Mouse (Mus musculus): ENCODE data around the gene Tbx10. TPM values are rescaled to one million over a fixed set of nuclear protein-coding genes. Genes with fewer than 3 reads are reported as not detected.
"Not testable (repeated sequence)": the region's sequence is repeated elsewhere in the genome, so short reads cannot be mapped to it uniquely, and the experiment has no call there.

The Tbx10 gene
- polyA plus RNA-seq, 1 experiment from 2014 or later: 0.88 TPM

- Histone ChIP-seq H3K4me1 (replicated peaks) (peaks cover 23% of the 10 kb centered on the region), H3K9me3 (no peaks in the 10 kb centered on the region), H3K27ac (peak within 1 kb of the TSS; percentile 93), H3K36me3 (peaks cover 12% of the 10 kb centered on the region), H3K27me3 (ENCODE audit: insufficient read depth, poor library complexity, severe bottlenecking) (no peaks in the 10 kb centered on the region), H3K4me3 (peak within 1 kb of the TSS; percentile 64)
- under 1% methylated on average over 26 of the region's 26 CpGs for WGBS
- DNase-seq (ENCODE audit: low spot score): peak; percentile 83
Observed at GRCm38 (mm10) chr19:4037788-4038232, 45.3 kb downstream of the Tbx10 start, which contains the start of gene Gstp1. Gene Gstp1 (minus strand): TSS chr19:4037985.

GRCm38 (mm10) chr19:4040941-4041340 lies 48.4 kb downstream of the Tbx10 start:
- 86% methylated on average over 5 of the region's 5 CpGs for WGBS
- H3K9me3 ChIP-seq; H3K36me3 ChIP-seq; H3K27me3 ChIP-seq (ENCODE audit: insufficient read depth, poor library complexity, severe bottlenecking); DNase-seq (ENCODE audit: low spot score); H3K27ac ChIP-seq; H3K4me3 ChIP-seq: not testable (repeated sequence)
- peaks cover 24% of the 10 kb centered on the region for H3K4me1 ChIP-seq (replicated peaks)

- not testable (repeated sequence) for H3K36me3 ChIP-seq; DNase-seq (ENCODE audit: low spot score); H3K27ac ChIP-seq; H3K4me3 ChIP-seq; H3K27me3 ChIP-seq (ENCODE audit: insufficient read depth, poor library complexity, severe bottlenecking); H3K9me3 ChIP-seq
- WGBS: 72% methylated on average over 4 of the region's 4 CpGs
- peaks cover 19% of the 10 kb centered on the region for H3K4me1 ChIP-seq (replicated peaks)
Observed at GRCm38 (mm10) chr19:4041500-4041899, 48.9 kb downstream of the Tbx10 start.

GRCm38 (mm10) chr19:4042124-4042523 lies 49.6 kb downstream of the Tbx10 start:
- DNase-seq (ENCODE audit: low spot score): no peak
- Histone ChIP-seq H3K4me1 (replicated peaks) (peaks cover 15% of the 10 kb centered on the region), H3K36me3 (no peaks in the 10 kb centered on the region), H3K27ac (no peak overlapping the region), H3K4me3 (no peak overlapping the region), H3K27me3 (ENCODE audit: insufficient read depth, poor library complexity, severe bottlenecking) (no peaks in the 10 kb centered on the region), H3K9me3 (no peaks in the 10 kb centered on the region)
- WGBS: 79% methylated on average over 14 of the region's 14 CpGs

GRCm38 (mm10) chr19:4044109-4044508 lies 51.6 kb downstream of the Tbx10 start:
- H3K27ac ChIP-seq; H3K4me3 ChIP-seq; H3K4me1 ChIP-seq (replicated peaks); H3K36me3 ChIP-seq; DNase-seq (ENCODE audit: low spot score); H3K9me3 ChIP-seq; H3K27me3 ChIP-seq (ENCODE audit: insufficient read depth, poor library complexity, severe bottlenecking): not testable (repeated sequence)
- 91% methylated on average over 5 of the region's 5 CpGs for WGBS

GRCm38 (mm10) chr19:4045966-4046865 lies 53.7 kb downstream of the Tbx10 start, which contains the start of gene Gstp2:
Gene Gstp2 (minus strand): TSS chr19:4046023.
- Histone ChIP-seq H3K36me3 (no peaks in the 10 kb centered on the region), H3K27me3 (ENCODE audit: insufficient read depth, poor library complexity, severe bottlenecking) (no peaks in the 10 kb centered on the region)
- 58% methylated on average over 16 of the region's 16 CpGs for WGBS

GRCm38 (mm10) chr19:4046866-4047254 lies 54.3 kb downstream of the Tbx10 start:
- Histone ChIP-seq H3K9me3 (no peaks in the 10 kb centered on the region), H3K4me1 (replicated peaks) (0 out of 2 replicates have a peak, but pooled peaks cover 2% of the 10 kb centered on the region), H3K27ac (no peak overlapping the region), H3K4me3 (no peak overlapping the region), H3K36me3 (no peaks in the 10 kb centered on the region), H3K27me3 (ENCODE audit: insufficient read depth, poor library complexity, severe bottlenecking) (no peaks in the 10 kb centered on the region)
- 84% methylated on average over 8 of the region's 8 CpGs for WGBS
- DNase-seq (ENCODE audit: low spot score): no peak

More at GRCm38 (mm10) chr19:4045966-4046865, 53.7 kb downstream of the Tbx10 start, which contains the start of gene Gstp2:
- Histone ChIP-seq H3K4me3 (no peak within 1 kb of the TSS), H3K9me3 (no peaks in the 10 kb centered on the region), H3K4me1 (replicated peaks) (0 out of 2 replicates have a peak, but pooled peaks cover 2% of the 10 kb centered on the region), H3K27ac (no peak within 1 kb of the TSS)
- DNase-seq (ENCODE audit: low spot score): peak; percentile 19

GRCm38 (mm10) chr19:4047859-4048258 lies 55.3 kb downstream of the Tbx10 start:
- Histone ChIP-seq H3K27ac (no peak overlapping the region), H3K4me3 (no peak overlapping the region), H3K9me3 (no peaks in the 10 kb centered on the region), H3K4me1 (replicated peaks) (0 out of 2 replicates have a peak, but pooled peaks cover 2% of the 10 kb centered on the region), H3K27me3 (ENCODE audit: insufficient read depth, poor library complexity, severe bottlenecking) (no peaks in the 10 kb centered on the region), H3K36me3 (no peaks in the 10 kb centered on the region)
- WGBS: 16% methylated on average over 4 of the region's 4 CpGs
- peak; percentile 75 for DNase-seq (ENCODE audit: low spot score)

GRCm38 (mm10) chr19:4049069-4049468 lies 56.5 kb downstream of the Tbx10 start:
- DNase-seq (ENCODE audit: low spot score); H3K4me3 ChIP-seq; H3K27ac ChIP-seq; H3K27me3 ChIP-seq (ENCODE audit: insufficient read depth, poor library complexity, severe bottlenecking); H3K36me3 ChIP-seq; H3K9me3 ChIP-seq; H3K4me1 ChIP-seq (replicated peaks): not testable (repeated sequence)
- WGBS: 77% methylated on average over 5 of the region's 5 CpGs

Other genes starting within 250 kb of the Tbx10 start
- gene Kmt5b, start 225.3 kb upstream of the Tbx10 start, polyA plus RNA-seq (2016; fragmentation: Nextera tagmentation; extraction: Ambion mirVana): 30.6 and 37.1 TPM in 2 replicates
- gene Chka, start 141.0 kb upstream of the Tbx10 start, polyA plus RNA-seq (2016; fragmentation: Nextera tagmentation; extraction: Ambion mirVana): 57.5 and 59.9 TPM in 2 replicates
- gene Tcirg1, start 85.6 kb upstream of the Tbx10 start, polyA plus RNA-seq (2016; fragmentation: Nextera tagmentation; extraction: Ambion mirVana): 21.6 and 21.9 TPM in 2 replicates
- gene Ndufs8, start 80.0 kb upstream of the Tbx10 start, polyA plus RNA-seq (2016; fragmentation: Nextera tagmentation; extraction: Ambion mirVana): 241 and 279 TPM in 2 replicates
- 0.71 and 0.81 TPM in 2 replicates for gene Aldh3b1, start 62.9 kb upstream of the Tbx10 start, polyA plus RNA-seq (2016; fragmentation: Nextera tagmentation; extraction: Ambion mirVana)
- 6.3 and 8.8 TPM in 2 replicates for gene Unc93b1, start 57.6 kb upstream of the Tbx10 start, polyA plus RNA-seq (2016; fragmentation: Nextera tagmentation; extraction: Ambion mirVana)
- gene Aldh3b3, start 34.1 kb upstream of the Tbx10 start, polyA plus RNA-seq (2016; fragmentation: Nextera tagmentation; extraction: Ambion mirVana): not detected in 2 replicates
- 0.91 and 2.0 TPM in 2 replicates for gene Aldh3b2, start 20.4 kb upstream of the Tbx10 start, polyA plus RNA-seq (2016; fragmentation: Nextera tagmentation; extraction: Ambion mirVana)
- gene Acy3, start 6.2 kb upstream of the Tbx10 start, polyA plus RNA-seq (2016; fragmentation: Nextera tagmentation; extraction: Ambion mirVana): 2.6 and 2.9 TPM in 2 replicates
- 20.1 and 22.6 TPM in 2 replicates for gene Nudt8, start 7.8 kb downstream of the Tbx10 start, polyA plus RNA-seq (2016; fragmentation: Nextera tagmentation; extraction: Ambion mirVana)
- gene Gm49405, start 7.9 kb downstream of the Tbx10 start, polyA plus RNA-seq (2016; fragmentation: Nextera tagmentation; extraction: Ambion mirVana): 3.0 and 3.1 TPM in 2 replicates
- gene Doc2g, start 10.6 kb downstream of the Tbx10 start, polyA plus RNA-seq (2016; fragmentation: Nextera tagmentation; extraction: Ambion mirVana): 3.0 and 3.8 TPM in 2 replicates
- gene Ndufv1, start 20.1 kb downstream of the Tbx10 start, polyA plus RNA-seq (2016; fragmentation: Nextera tagmentation; extraction: Ambion mirVana): 196 and 198 TPM in 2 replicates
- gene Gstp1, start 45.2 kb downstream of the Tbx10 start, polyA plus RNA-seq (2016; fragmentation: Nextera tagmentation; extraction: Ambion mirVana): 442 and 460 TPM in 2 replicates
- 1.3 and 2.1 TPM in 2 replicates for gene Gstp2, start 53.3 kb downstream of the Tbx10 start, polyA plus RNA-seq (2016; fragmentation: Nextera tagmentation; extraction: Ambion mirVana)
- gene Gstp3, start 66.8 kb downstream of the Tbx10 start, polyA plus RNA-seq (2016; fragmentation: Nextera tagmentation; extraction: Ambion mirVana): not detected in 2 replicates
- not detected in 2 replicates for gene Cabp2, start 88.8 kb downstream of the Tbx10 start, polyA plus RNA-seq (2016; fragmentation: Nextera tagmentation; extraction: Ambion mirVana)
- 90.5 and 93.3 TPM in 2 replicates for gene Cdk2ap2, start 104.4 kb downstream of the Tbx10 start, polyA plus RNA-seq (2016; fragmentation: Nextera tagmentation; extraction: Ambion mirVana)
- 8.5 and 19.9 TPM in 2 replicates for gene Pitpnm1, start 107.2 kb downstream of the Tbx10 start, polyA plus RNA-seq (2016; fragmentation: Nextera tagmentation; extraction: Ambion mirVana)
- gene Aip, start 133.1 kb downstream of the Tbx10 start, polyA plus RNA-seq (2016; fragmentation: Nextera tagmentation; extraction: Ambion mirVana): 65.8 and 73.9 TPM in 2 replicates
- gene Gpr152, start 147.0 kb downstream of the Tbx10 start, polyA plus RNA-seq (2016; fragmentation: Nextera tagmentation; extraction: Ambion mirVana): not detected in 2 replicates
- gene Cabp4, start 151.3 kb downstream of the Tbx10 start, polyA plus RNA-seq (2016; fragmentation: Nextera tagmentation; extraction: Ambion mirVana): 0.12 TPM in 1 of 2 replicates, not detected in the other
- 138 and 156 TPM in 2 replicates for gene Coro1b, start 155.9 kb downstream of the Tbx10 start, polyA plus RNA-seq (2016; fragmentation: Nextera tagmentation; extraction: Ambion mirVana)
- gene Ptprcap, start 160.9 kb downstream of the Tbx10 start, polyA plus RNA-seq (2016; fragmentation: Nextera tagmentation; extraction: Ambion mirVana): 0.51 and 0.76 TPM in 2 replicates
- gene Rps6kb2, start 170.6 kb downstream of the Tbx10 start, polyA plus RNA-seq (2016; fragmentation: Nextera tagmentation; extraction: Ambion mirVana): 65.4 and 77.0 TPM in 2 replicates
- 3.5 and 3.9 TPM in 2 replicates for gene Carns1, start 182.7 kb downstream of the Tbx10 start, polyA plus RNA-seq (2016; fragmentation: Nextera tagmentation; extraction: Ambion mirVana)
- 0.85 and 1.2 TPM in 2 replicates for gene Tbc1d10c, start 198.5 kb downstream of the Tbx10 start, polyA plus RNA-seq (2016; fragmentation: Nextera tagmentation; extraction: Ambion mirVana)
- 1,005 and 1,038 TPM in 2 replicates for gene Ppp1ca, start 199.3 kb downstream of the Tbx10 start, polyA plus RNA-seq (2016; fragmentation: Nextera tagmentation; extraction: Ambion mirVana)
- gene Rad9a, start 208.9 kb downstream of the Tbx10 start, polyA plus RNA-seq (2016; fragmentation: Nextera tagmentation; extraction: Ambion mirVana): 53.0 and 53.9 TPM in 2 replicates
- 0.87 and 1.2 TPM in 2 replicates for gene Clcf1, start 221.5 kb downstream of the Tbx10 start, polyA plus RNA-seq (2016; fragmentation: Nextera tagmentation; extraction: Ambion mirVana)
- gene AC109138.7, start 221.6 kb downstream of the Tbx10 start, polyA plus RNA-seq (2016; fragmentation: Nextera tagmentation; extraction: Ambion mirVana): not detected in 2 replicates
- 17.5 and 19.7 TPM in 2 replicates for gene Pold4, start 239.1 kb downstream of the Tbx10 start, polyA plus RNA-seq (2016; fragmentation: Nextera tagmentation; extraction: Ambion mirVana)